Mouse (Mus musculus): ENCODE results near the gene Rbfox1. TPM values are rescaled to one million over a fixed set of nuclear protein-coding genes. Genes with fewer than 3 reads are reported as not detected.

Rbfox1 gene
- polyA plus RNA-seq, 1 experiment: 0.22 TPM

- Histone ChIP-seq H3K36me3 (ENCODE audit: control insufficient read depth, insufficient read depth) (no peaks in the 10 kb centered on the region), H3ac (ENCODE audit: control insufficient read depth, insufficient read length, low read depth) (no peak overlapping the region), H3K4me3 (ENCODE audit: insufficient read depth, poor library complexity, severe bottlenecking) (no peak overlapping the region), H3K27me3 (ENCODE audit: control insufficient read depth, insufficient read depth, insufficient read length) (no peaks in the 10 kb centered on the region), H3K79me3 (ENCODE audit: low read depth) (no peaks in the 10 kb centered on the region), H3K79me2 (ENCODE audit: control insufficient read depth, insufficient read depth) (no peaks in the 10 kb centered on the region)
- no peak for TF ChIP-seq FOSL1 (IDR thresholded peaks at IDR 0.05; ENCODE audit: insufficient read depth, low read length, poor library complexity, severe bottlenecking)
- no peak for TF ChIP-seq MYOD1 (IDR thresholded peaks at IDR 0.05; ENCODE audit: control insufficient read depth, insufficient read length, low read depth)
These were observed 193.9 kb downstream of the Rbfox1 start for GRCm38 (mm10) chr16:6079017-6079416.

DNA sequence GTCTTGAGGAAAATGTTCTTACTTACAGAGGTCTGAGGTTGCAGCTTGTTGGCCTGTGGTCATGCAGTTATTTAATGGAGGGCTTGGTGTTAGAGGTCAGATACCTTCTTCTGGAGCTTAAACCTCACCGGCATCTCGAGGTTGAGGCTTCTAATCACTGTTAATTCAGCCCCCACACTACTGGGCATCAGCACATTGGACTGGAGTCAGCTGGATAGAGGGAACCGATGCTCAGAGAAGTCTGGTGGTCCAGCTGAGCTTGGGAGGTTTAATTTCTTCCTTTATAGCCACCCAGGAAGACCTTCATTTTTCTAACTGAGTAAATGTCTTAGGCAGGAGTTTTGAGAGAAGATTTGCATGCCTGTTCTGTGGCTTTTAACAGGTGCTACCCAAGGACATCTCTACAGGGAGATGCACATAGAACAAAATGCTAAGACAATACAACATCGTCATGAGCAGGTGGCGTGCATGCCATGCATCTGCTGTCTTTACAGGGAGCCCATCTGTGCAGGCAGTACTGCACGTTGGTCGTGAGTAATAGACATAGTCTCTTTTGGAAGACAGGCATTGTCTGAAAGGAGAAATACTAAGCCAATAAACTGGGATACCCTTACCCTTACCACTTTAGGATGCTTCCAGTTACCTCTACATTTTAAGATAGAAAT is 199.7 kb downstream of the Rbfox1 start:
- no peak for TF ChIP-seq MAX (IDR thresholded peaks at IDR 0.05)
- no peak for TF ChIP-seq MYOG (IDR thresholded peaks at IDR 0.05; ENCODE audit: control insufficient read depth, extremely low read depth, insufficient read length)
- TF ChIP-seq CTCF (IDR thresholded peaks at IDR 0.05; ENCODE audit: control insufficient read depth, insufficient read depth, insufficient read length): no peak
- no peak for TF ChIP-seq USF1 (IDR thresholded peaks at IDR 0.05; ENCODE audit: low read depth)
- no peak for TF ChIP-seq MYOD1 (IDR thresholded peaks at IDR 0.05; ENCODE audit: control insufficient read depth, insufficient read length, low read depth)
- no peak for TF ChIP-seq CEBPB (IDR thresholded peaks at IDR 0.05; ENCODE audit: low read depth)
- TF ChIP-seq FOSL1 (IDR thresholded peaks at IDR 0.05; ENCODE audit: insufficient read depth, low read length, poor library complexity, severe bottlenecking): no peak
- Histone ChIP-seq H3K36me3 (ENCODE audit: control insufficient read depth, insufficient read depth) (no peaks in the 10 kb centered on the region), H3ac (ENCODE audit: control insufficient read depth, insufficient read length, low read depth) (no peak overlapping the region), H3K27me3 (ENCODE audit: control insufficient read depth, insufficient read depth, insufficient read length) (no peaks in the 10 kb centered on the region), H3K79me3 (ENCODE audit: low read depth) (no peaks in the 10 kb centered on the region), H3K4me3 (ENCODE audit: insufficient read depth, poor library complexity, severe bottlenecking) (no peak overlapping the region), H3K79me2 (ENCODE audit: control insufficient read depth, insufficient read depth) (no peaks in the 10 kb centered on the region)

DNA sequence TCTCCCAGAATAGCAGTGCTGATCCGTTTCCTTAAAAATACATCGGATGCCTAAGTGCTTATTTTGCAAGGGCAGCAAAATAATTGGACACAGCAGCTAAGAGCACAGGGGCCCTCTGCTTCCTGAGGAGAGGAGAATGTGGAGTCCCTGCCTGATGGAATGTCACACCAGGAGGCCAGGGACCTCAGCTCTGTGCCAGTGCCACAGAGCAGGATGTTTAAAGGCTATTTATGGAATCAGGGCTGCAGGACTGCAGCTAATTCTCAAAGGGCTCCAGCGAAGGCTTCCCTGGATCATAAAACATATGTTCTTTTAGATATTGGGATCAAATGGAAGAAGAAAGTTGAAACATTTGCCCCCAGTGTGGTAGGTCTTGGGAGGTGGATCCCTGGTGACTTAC is 201.0 kb downstream of the Rbfox1 start:
- H3K36me3 ChIP-seq (ENCODE audit: control insufficient read depth, insufficient read depth): no peaks in the 10 kb centered on the region
- H3K27me3 ChIP-seq (ENCODE audit: control insufficient read depth, insufficient read depth, insufficient read length): no peaks in the 10 kb centered on the region
- no peaks in the 10 kb centered on the region for H3K79me3 ChIP-seq (ENCODE audit: low read depth)
- no peak overlapping the region for H3K4me3 ChIP-seq (ENCODE audit: insufficient read depth, poor library complexity, severe bottlenecking)
- H3K79me2 ChIP-seq (ENCODE audit: control insufficient read depth, insufficient read depth): no peaks in the 10 kb centered on the region
- no peak overlapping the region for H3ac ChIP-seq (ENCODE audit: control insufficient read depth, insufficient read length, low read depth)
- TF ChIP-seq FOSL1 (IDR thresholded peaks at IDR 0.05; ENCODE audit: insufficient read depth, low read length, poor library complexity, severe bottlenecking) (no peak), USF1 (IDR thresholded peaks at IDR 0.05; ENCODE audit: low read depth) (no peak), CTCF (IDR thresholded peaks at IDR 0.05; ENCODE audit: control insufficient read depth, insufficient read depth, insufficient read length) (no peak), MAX (IDR thresholded peaks at IDR 0.05) (no peak)

DNA sequence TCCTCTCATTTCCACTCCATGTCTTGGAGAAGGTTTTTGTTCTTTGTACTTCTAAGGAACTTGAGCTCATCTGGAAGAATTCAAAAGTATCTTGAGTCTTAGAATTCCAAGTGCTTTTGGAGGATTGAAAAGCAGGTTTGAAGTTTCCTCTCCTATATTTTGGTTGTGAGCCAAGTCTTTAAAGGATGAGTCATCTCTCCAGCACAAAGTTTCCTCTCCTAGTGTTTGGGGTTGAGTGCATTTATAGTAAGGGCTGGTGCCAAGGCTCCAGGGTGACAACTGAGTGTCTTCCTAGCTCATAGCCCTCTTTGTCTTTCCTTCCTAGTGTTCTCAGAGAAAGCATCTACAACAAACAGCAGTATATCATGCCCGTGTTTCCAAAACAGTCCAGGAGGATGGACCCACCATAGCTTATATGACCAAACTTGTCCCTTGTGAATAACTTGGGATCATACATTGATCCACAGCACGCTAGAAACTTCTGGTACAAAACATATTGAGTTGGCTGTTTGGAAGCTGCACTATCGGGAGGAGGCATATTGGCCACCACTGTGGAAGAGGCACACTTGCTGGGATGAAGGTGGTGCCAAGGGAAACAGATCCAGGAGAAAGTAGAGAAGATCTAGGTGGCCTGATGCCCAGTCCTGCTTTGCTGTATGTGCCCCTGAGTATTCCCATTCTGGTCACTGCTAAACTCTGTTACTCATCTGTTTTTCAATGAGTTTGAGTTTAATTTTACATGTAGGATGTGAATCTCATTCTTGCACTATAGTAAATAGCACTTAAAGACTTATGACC is 206.4 kb downstream of the Rbfox1 start:
- TF ChIP-seq CTCF (IDR thresholded peaks at IDR 0.05; ENCODE audit: control insufficient read depth, insufficient read depth, insufficient read length): no peak
- TF ChIP-seq CEBPB (IDR thresholded peaks at IDR 0.05; ENCODE audit: low read depth): no peak
- no peak for TF ChIP-seq USF1 (IDR thresholded peaks at IDR 0.05; ENCODE audit: low read depth)
- TF ChIP-seq FOSL1 (IDR thresholded peaks at IDR 0.05; ENCODE audit: insufficient read depth, low read length, poor library complexity, severe bottlenecking): no peak
- no peak for TF ChIP-seq MAX (IDR thresholded peaks at IDR 0.05)
- TF ChIP-seq MYOD1 (IDR thresholded peaks at IDR 0.05; ENCODE audit: control insufficient read depth, insufficient read length, low read depth): no peak
- no peak for TF ChIP-seq MYOG (IDR thresholded peaks at IDR 0.05; ENCODE audit: control insufficient read depth, extremely low read depth, insufficient read length)
- H3K4me3 ChIP-seq (ENCODE audit: insufficient read depth, poor library complexity, severe bottlenecking): no peak overlapping the region
- no peaks in the 10 kb centered on the region for H3K36me3 ChIP-seq (ENCODE audit: control insufficient read depth, insufficient read depth)
- no peaks in the 10 kb centered on the region for H3K27me3 ChIP-seq (ENCODE audit: control insufficient read depth, insufficient read depth, insufficient read length)
- no peaks in the 10 kb centered on the region for H3K79me3 ChIP-seq (ENCODE audit: low read depth)
- no peak overlapping the region for H3ac ChIP-seq (ENCODE audit: control insufficient read depth, insufficient read length, low read depth)
- no peaks in the 10 kb centered on the region for H3K79me2 ChIP-seq (ENCODE audit: control insufficient read depth, insufficient read depth)

- no peak for TF ChIP-seq USF1 (IDR thresholded peaks at IDR 0.05; ENCODE audit: low read depth)
- no peak for TF ChIP-seq CTCF (IDR thresholded peaks at IDR 0.05; ENCODE audit: control insufficient read depth, insufficient read depth, insufficient read length)
- no peak for TF ChIP-seq MYOG (IDR thresholded peaks at IDR 0.05; ENCODE audit: control insufficient read depth, extremely low read depth, insufficient read length)
- no peak for TF ChIP-seq MYOD1 (IDR thresholded peaks at IDR 0.05; ENCODE audit: control insufficient read depth, insufficient read length, low read depth)
- TF ChIP-seq FOSL1 (IDR thresholded peaks at IDR 0.05; ENCODE audit: insufficient read depth, low read length, poor library complexity, severe bottlenecking): no peak
- TF ChIP-seq CEBPB (IDR thresholded peaks at IDR 0.05; ENCODE audit: low read depth): no peak
- TF ChIP-seq MAX (IDR thresholded peaks at IDR 0.05): no peak
- H3K79me2 ChIP-seq (ENCODE audit: control insufficient read depth, insufficient read depth): no peaks in the 10 kb centered on the region
- H3K36me3 ChIP-seq (ENCODE audit: control insufficient read depth, insufficient read depth): no peaks in the 10 kb centered on the region
- no peaks in the 10 kb centered on the region for H3K79me3 ChIP-seq (ENCODE audit: low read depth)
- H3ac ChIP-seq (ENCODE audit: control insufficient read depth, insufficient read length, low read depth): no peak overlapping the region
- no peak overlapping the region for H3K4me3 ChIP-seq (ENCODE audit: insufficient read depth, poor library complexity, severe bottlenecking)
- H3K27me3 ChIP-seq (ENCODE audit: control insufficient read depth, insufficient read depth, insufficient read length): no peaks in the 10 kb centered on the region
These were observed 210.6 kb downstream of the Rbfox1 start for GRCm38 (mm10) chr16:6095604-6096372.

All from C2C12 (cell line).